Mouse (Mus musculus) erythroblast, adult 5-6 weeks (primary cell): Measurements from ENCODE around the gene Osmr. TPM values are rescaled to one million over a fixed set of nuclear protein-coding genes. Genes with fewer than 3 reads are reported as not detected.
"Not testable (repeated sequence)": the region's sequence is repeated elsewhere in the genome, so short reads cannot be mapped to it uniquely, and the experiment has no call there.

Source experiments
- ATAC-seq: replicated peaks from 2 replicates; pipeline ENCODE4 v1.8.0; 2016; ENCODE audit warnings: moderate number of reproducible peaks, mild to moderate bottlenecking, moderate TSS enrichment, inconsistent platforms; ENCODE audit not compliant: poor library complexity, low FRiP score, severe bottlenecking
- total RNA-seq, 2 experiments: library from RNA; stranded (forward) in 1 of 2; stranded (reverse) in 1 of 2; fragments of 150-400 nt in 1 of 2; fragments of 200-764, 138-1000 nt in 1 of 2; gene quantifications; 2 replicates each; pipeline versions ENCODE4 v1.2.3 to v1.2.4; 2015 to 2017; ENCODE audit warnings: low replicate concordance in 2 of 2

Gene Osmr
- total RNA-seq, 2 experiments from 2014 or later: not detected

GRCm38 (mm10) chr15:6866888-6867287 lies 7.9 kb downstream of the Osmr start:
- ATAC-seq: no peak

DNA sequence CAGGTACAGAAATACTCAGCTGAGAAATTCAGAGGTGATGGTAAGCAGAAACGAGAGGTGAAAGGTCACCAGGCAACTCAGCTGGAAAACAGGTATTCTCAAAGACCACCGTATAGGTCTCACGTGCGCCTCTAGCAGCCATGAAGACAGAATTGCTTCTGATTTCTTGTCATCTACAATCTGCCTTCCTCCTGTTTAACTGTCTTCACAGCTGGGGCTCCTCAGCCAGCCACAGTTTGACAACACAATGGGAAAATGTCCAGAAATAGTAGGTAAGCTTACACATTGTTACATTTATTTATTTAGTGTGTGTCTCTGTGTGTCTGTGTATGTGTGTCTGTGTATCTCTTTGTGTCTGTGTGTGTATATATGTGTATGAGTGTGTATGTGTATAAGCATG lies 12.6 kb downstream of the Osmr start:
- ATAC-seq: no peak

GRCm38 (mm10) chr15:6861617-6862016 lies 13.2 kb downstream of the Osmr start:
- ATAC-seq: no peak

DNA sequence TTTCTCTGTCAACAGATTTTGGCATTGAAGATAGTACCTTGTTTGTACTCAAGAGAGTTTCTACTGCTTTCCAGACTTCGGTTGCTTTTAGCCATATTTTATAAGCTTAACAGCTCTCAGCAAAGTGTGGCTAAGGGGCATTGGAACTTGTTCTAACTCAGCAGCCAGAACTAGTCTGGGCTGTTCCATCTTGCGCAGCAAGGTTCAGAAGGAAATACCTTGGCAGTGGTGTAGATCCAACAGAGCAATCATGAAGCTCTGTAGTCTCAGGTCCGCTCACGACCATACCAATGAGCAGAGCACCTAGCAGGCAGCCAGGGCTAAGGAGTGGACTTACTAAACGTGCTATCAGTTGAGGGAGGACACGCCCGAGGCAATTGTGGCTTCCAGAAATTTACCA lies 15.0 kb downstream of the Osmr start:
- ATAC-seq: no peak

- no peak for ATAC-seq
Measured at GRCm38 (mm10) chr15:6858871-6859270, 15.9 kb downstream of the Osmr start.

DNA sequence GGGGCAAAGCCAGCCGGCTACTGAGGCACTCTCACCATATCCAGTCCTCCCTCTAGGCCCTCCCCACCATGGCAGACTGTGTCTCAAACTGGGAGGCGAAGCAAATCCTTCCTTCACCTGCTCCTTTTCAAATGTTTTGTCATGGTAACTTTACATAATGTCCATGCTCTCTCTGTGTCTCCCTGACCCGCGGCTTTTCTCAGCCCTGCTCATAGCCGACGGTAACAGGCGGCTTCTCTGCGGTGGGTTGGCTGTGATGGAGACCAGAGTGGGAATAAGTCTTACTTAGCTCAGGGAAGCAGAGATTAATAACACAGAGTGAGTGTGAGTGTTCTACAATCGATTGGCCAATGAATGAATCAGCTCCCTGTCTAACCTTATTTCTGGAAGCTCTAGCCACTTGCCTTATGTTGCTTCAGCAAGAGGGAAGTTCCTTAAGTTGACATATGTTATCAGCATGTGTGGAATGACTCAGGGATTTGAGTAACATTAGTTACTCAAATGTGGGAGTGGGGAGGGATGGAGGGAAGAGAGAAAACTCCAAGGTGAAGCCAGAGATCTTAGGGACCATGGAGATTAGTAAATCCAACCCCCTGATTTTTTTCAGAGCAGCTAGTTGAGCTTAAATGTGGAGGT lies 17.4 kb downstream of the Osmr start:
- ATAC-seq: no peak

- no peak for ATAC-seq
Measured at GRCm38 (mm10) chr15:6849851-6850250, 24.9 kb downstream of the Osmr start.

GRCm38 (mm10) chr15:6840199-6840598 lies 34.6 kb downstream of the Osmr start:
- ATAC-seq: no peak

DNA sequence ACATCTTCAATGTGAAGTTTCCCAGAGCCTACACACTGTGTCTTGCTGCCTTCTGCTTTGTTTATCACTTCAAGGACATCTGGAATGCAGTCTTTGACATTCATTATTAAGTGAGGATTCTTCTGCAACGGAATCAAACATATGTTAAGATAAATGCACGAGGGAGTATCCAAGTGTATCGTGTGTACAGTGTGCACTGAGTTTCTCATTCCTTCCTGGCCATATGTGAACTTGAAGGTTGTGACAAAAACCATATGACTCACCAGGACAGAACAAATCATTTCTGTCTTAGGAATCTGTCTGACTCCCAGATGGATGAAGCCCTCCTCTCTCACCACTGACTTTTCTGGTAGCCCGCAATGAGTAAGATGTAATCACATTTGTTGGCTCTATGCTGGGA lies 59.0 kb downstream of the Osmr start:
- ATAC-seq: no peak

- ATAC-seq: not testable (repeated sequence)
Measured at GRCm38 (mm10) chr15:6801212-6801611, 73.6 kb downstream of the Osmr start.

DNA sequence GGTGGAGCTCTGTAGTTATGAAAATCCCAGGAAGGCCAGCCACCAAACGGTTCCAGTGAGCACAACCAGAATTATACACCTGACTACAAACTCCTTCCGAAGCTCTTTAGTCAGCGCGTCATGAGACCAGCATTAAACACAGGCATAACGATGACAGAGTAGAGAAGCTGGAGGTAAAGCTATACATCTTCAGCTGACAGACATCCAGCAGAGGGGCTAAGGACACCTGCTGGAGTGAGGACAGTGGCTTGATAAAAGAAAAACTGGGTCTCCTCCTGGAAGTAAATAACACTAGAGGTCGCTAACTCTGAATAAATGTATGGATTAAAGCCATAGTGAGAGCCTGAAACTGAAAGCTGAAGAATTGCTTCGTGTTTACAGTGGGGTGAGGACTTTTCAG lies 81.9 kb downstream of the Osmr start:
- ATAC-seq: no peak

- no peak for ATAC-seq
Measured at GRCm38 (mm10) chr15:6791648-6792047, 83.1 kb downstream of the Osmr start.

DNA sequence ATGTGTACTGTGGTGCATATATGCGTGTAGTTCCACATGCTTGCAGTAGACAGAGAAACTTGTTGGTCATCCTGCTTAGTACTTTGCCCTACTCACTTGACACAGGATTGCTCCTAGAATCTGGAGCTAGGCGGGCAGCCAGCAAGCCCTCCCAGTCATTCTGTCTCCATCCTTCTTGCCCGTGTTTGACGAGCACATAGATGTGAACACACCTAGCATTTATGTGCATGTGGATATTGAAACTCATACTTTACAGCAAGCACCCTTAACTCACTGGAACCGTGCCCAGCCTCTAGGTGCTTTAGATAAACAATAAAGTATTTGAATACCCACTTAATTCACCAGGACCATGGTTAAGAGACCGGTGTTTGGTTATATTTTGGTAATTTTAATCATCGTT lies 84.8 kb downstream of the Osmr start:
- no peak for ATAC-seq

GRCm38 (mm10) chr15:6787236-6787635 lies 87.5 kb downstream of the Osmr start:
- ATAC-seq: no peak

DNA sequence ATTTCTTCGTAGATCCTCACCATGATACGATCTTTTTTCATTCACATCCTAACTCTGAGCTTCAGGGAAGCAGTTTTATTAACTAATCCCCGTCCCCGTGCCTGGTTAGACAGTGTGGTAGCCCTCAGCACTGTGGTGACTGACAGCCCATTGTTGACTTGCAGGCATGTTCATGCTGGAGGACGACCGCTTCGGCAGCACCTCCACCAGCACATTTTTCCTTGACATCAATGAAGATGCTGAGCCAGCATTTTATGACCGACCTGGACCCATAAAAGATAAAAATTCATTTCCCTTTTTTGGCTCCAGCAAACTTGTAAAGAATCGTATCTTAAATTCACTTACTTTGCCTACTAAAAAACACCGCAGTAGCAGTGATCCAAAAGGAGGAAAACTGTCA lies 88.6 kb downstream of the Osmr start:
- ATAC-seq: no peak

DNA sequence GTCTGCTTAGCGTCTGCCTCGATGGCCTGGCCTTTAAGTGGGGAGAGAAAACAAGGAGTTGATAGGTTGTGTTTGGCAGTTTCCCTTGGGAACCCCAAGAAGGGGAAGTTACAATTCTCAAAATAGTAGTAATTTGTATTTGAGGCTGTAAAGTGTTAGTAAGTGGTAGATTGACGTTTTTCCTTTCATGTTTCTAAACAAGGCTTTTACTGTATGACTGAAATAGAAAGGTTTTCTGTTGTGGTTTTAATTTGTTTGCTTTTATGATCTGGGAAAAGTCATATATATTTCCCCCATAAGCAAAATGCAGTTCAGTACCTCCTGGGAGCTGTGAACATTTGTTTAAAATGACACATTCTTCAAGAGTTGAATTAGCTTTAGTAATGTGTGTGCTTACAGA lies 102.5 kb downstream of the Osmr start:
- ATAC-seq: no peak

Other genes starting within 250 kb of the Osmr start
- gene Rictor, start 166.6 kb downstream of the Osmr start, total RNA-seq (2015; ENCODE audit: low replicate concordance): 50.7 and 66.9 TPM in 2 replicates
- gene Rictor, start 166.6 kb downstream of the Osmr start, total RNA-seq (2017; ENCODE audit: low replicate concordance): 116 and 118 TPM in 2 replicates
- gene Lifr, start 215.6 kb upstream of the Osmr start, total RNA-seq (2015; ENCODE audit: low replicate concordance): 0.19 and 2.3 TPM in 2 replicates
- gene Lifr, start 215.6 kb upstream of the Osmr start, total RNA-seq (2017; ENCODE audit: low replicate concordance): 0.60 and 0.70 TPM in 2 replicates